Mouse (Mus musculus): ENCODE results near the gene Rpgrip1l. TPM values are rescaled to one million over a fixed set of nuclear protein-coding genes. Genes with fewer than 3 reads are reported as not detected.

Gene Rpgrip1l
- 1.3 and 1.8 TPM in 2 replicates for polyA plus RNA-seq (2012; rRNA removed)

DNA sequence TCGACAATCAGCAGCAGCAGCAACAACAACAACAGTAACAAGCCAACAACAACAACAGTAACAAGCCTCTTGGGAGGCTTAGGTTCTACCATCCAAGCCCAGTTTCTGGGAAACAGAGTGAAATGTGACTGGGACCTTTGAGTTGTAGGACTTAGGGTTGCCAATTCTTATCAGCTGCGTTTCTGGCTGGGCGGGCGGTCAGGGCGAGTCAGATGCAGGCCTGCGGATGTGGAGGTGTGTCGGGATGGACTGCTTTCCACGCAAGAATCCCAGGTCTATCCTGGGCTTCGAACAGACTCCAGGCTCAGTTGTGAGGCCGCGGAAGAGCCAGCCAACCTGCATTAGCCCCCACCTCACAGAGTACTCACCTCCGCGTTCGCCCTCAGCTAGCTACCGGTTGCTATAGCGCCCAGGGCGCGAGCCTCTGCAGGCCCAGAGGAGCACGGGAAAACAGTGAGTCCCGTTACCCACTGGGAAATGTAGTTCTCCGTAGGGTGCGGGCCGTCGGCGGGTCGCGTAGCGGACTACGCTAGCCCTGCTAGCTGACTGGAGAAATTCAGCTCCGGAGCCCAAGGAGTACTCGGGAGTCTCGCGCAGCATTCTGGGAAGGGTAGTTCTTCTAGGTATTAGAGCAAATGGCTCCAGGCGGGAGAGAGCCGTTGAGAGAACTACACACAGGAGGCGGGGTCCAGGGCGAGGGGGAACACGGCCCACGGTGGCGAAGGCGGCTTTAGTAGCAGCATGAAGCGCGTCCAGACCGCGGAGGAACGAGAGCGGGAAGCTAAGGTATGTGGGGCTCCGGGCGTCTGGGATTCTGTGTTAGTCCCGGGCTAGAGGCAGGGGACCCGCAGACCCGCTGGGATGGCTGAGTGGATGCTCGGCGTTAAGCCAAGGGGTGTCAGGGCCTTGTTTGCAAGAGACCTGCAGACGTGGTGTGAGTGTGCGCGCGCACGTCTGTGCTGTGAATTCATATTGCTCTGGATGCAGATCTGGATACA, at the start of gene Rpgrip1l, which contains the start of gene Fto:
Rpgrip1l (minus strand) TSS at position 428 of the 998 bp plus-strand sequence.
Fto (plus strand) TSS at position 691 of the 998 bp plus-strand sequence.
- peak; percentile 96 for DNase-seq (ENCODE audit: low read depth)

- no peak for DNase-seq (ENCODE audit: low read depth)
These were observed 47.7 kb upstream of the Rpgrip1l start for GRCm38 (mm10) chr8:91360644-91361357.

- DNase-seq (ENCODE audit: low read depth): no peak
These were observed 46.4 kb upstream of the Rpgrip1l start for GRCm38 (mm10) chr8:91359511-91359910.

DNA sequence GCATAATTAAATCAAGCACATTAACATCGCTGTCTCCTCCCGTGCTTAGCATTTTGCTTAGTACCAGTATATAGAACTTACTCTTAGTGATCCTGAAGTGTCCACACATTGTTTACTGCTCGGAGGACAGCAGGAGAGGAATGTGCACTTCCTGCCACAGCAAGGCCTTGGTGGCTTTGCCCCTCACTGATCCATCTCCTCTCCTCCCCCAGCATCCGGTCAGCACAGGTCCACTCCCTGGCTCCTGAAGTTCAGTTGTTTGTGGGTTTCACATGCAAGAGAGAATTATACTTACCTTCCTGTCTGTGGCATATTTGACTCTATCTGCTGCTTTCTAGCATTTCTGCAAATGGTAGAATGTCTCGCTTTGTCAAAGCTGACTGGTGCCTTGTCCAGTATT, 45.0 kb upstream of the Rpgrip1l start:
- no peak for DNase-seq (ENCODE audit: low read depth)

- no peak for DNase-seq (ENCODE audit: low read depth)
These were observed 44.5 kb upstream of the Rpgrip1l start for GRCm38 (mm10) chr8:91357493-91358014.

GRCm38 (mm10) chr8:91355956-91356699, 43.1 kb upstream of the Rpgrip1l start:
- no peak for DNase-seq (ENCODE audit: low read depth)

- no peak for DNase-seq (ENCODE audit: low read depth)
These were observed 42.3 kb upstream of the Rpgrip1l start for GRCm38 (mm10) chr8:91355301-91355905.

GRCm38 (mm10) chr8:91353907-91354306, 40.8 kb upstream of the Rpgrip1l start:
- no peak for DNase-seq (ENCODE audit: low read depth)

DNA sequence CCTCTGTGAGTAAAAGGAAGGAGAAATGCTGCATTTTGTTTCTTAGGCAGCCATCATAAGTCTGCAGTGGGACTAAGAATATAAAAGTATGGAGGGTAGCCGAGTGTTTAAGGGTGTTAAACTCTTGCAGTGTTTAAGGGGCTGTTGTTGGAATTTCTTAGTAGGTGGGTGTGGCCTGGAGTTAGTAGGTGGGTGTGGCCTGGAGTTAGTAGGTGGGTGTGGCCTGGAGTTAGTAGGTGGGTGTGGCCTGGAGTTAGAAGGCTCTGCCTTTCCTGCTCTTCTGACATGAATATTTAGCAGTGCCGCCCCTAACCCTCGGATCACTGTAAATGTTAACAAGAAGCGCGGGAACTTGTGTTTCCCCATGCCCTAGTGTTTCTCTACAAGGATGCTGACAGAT, 40.0 kb upstream of the Rpgrip1l start:
- DNase-seq (ENCODE audit: low read depth): no peak

GRCm38 (mm10) chr8:91352598-91352997, 39.5 kb upstream of the Rpgrip1l start:
- no peak for DNase-seq (ENCODE audit: low read depth)

DNA sequence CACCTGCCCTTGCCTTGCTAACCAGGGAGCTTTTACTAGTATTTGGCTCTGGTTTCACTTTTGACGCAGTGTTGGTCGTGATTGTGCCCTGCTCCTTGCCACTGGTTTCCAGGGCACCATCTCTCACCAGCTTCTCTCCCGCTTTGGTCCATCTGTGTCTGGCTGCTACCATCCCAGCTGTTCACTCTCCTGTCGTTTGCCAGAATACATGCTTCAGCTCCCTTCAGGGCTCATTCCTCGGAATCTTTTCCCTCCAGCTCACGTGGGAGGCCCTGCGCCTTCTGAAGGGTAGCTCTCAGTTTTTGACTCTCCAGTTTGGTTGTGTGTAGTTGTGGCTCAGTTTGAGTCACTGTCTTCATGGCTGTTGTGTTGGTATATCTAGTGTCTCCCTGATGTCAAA, 37.6 kb upstream of the Rpgrip1l start:
- DNase-seq (ENCODE audit: low read depth): no peak

DNA sequence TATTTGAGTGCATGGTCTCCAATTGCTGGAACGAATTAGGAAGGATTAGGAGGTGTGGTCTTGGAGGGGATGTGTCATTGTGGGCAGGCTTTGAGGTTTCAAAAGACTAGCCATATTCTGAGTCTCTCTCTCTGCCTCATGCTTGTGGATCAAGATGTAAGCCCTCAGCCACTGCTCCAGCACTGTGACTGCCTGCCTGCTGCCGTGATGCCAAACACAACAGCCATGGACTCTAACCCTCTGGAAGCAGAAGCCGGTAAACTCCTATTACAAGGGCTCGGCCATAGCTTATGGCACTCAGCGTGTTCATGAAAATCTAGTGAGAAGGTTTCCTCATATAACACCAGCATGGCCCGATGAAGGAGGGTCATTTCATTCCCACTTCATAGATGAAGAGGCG, 36.8 kb upstream of the Rpgrip1l start:
- DNase-seq (ENCODE audit: low read depth): no peak

GRCm38 (mm10) chr8:91347595-91347994, 34.5 kb upstream of the Rpgrip1l start:
- DNase-seq (ENCODE audit: low read depth): no peak

GRCm38 (mm10) chr8:91347146-91347545, 34.1 kb upstream of the Rpgrip1l start:
- DNase-seq (ENCODE audit: low read depth): no peak

DNA sequence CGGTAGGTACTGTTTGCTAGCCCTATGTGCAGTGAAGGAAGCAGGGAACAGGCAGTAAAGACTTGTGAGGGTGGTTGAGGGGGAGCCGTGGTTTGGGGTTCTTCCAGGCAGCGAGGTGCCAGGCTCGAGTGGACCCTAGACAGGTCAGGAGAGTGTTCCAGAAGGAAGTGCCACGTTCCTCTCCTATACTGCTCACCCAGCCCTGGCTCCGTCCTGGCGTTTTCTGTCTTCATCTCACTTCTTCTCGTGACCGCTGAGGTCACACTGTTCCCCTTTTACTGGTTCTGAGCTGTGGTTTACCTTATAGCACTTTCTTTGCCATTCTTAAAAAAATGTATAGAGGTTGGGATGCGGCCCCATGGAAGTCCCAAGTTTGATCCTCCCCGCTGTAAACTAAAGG, 31.6 kb upstream of the Rpgrip1l start:
- DNase-seq (ENCODE audit: low read depth): no peak

GRCm38 (mm10) chr8:91342798-91343197, 29.7 kb upstream of the Rpgrip1l start:
- DNase-seq (ENCODE audit: low read depth): no peak

DNA sequence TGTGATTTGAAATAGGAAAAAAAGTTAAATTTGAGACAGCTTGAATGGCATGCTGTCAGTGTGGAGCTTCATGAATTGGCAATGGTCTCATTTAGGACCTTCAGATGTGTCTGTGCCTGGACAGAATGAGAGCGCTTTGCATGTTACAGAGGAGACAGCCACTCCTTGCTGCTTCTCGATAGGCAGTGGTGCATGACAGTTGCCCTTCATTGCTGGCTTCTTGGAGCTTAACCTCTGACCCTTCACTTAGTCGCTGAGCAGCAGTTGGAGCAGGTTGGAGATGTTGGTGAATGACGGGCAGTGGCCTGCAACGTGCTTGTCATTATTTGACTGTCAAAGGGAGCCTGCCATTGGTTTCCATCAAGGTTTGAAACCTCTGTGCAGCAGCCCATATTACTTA, 29.1 kb upstream of the Rpgrip1l start:
- DNase-seq (ENCODE audit: low read depth): no peak

GRCm38 (mm10) chr8:91340746-91341145, 27.7 kb upstream of the Rpgrip1l start:
- DNase-seq (ENCODE audit: low read depth): no peak

DNA sequence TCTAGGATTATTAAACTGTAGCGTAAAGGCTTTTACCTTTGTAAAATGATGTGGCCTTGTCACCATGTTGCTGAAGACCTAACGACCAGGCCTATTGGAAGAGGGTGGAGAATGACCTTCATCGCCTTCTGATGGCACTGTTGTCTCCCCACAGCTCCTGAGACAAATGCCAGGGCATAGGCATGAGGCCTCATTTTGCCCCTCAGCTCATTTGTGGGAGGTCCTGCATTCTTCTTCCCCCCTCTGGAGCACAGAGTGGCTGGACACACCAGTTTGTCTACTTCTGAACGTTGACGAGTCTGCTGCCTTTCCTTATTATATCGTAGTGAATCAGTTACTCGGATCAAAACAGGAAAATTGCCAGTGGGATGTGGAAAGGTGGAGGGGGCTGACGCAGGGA, 26.6 kb upstream of the Rpgrip1l start:
- DNase-seq (ENCODE audit: low read depth): no peak

- DNase-seq (ENCODE audit: low read depth): no peak
These were observed 25.5 kb upstream of the Rpgrip1l start for GRCm38 (mm10) chr8:91338389-91339154.
